Mouse (Mus musculus): ENCODE results near the gene Atf7ip.

Gene Atf7ip

DNA sequence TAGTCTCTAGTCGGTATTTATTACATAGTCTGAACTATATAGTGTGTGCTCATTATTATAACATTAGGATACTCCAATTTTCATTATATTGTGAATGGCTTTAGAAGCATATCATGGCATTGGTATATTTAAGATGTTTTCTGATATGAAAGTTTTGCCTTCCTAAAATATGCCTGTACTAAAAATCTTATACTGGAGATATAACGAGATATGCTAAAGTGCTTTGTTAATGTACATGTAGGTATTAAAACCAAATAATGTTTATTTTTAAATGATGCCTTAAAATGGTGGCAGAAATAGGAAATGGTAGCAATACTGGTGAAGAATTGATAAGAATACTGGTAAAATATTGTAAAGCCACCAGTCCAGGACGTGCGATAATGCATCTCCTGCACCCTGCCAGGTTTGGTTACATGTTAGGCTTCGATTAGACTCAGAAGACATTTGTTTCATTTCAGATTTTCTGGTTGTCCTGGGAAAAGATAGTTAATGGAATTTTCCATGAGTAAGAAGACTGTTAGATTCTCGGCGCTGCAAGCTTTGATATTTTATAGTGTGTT, 45.7 kb downstream of the Atf7ip start:
- in situ Hi-C loops (cut with MseI, MboI), result loop anchor here (10.0 kb wide), 2 partner anchors 87 to 127 kb away; no protein-coding TSS in a partner anchor

- in situ Hi-C loops (cut with MseI, MboI), result loop anchor here (10.0 kb wide), 2 partner anchors 88 to 128 kb away; no protein-coding TSS in a partner anchor
These were observed 47.2 kb downstream of the Atf7ip start for GRCm38 (mm10) chr6:136553156-136553555.

- in situ Hi-C loops (cut with MseI, MboI), result loop anchor here (10.0 kb wide), 2 partner anchors 89 to 129 kb away; no protein-coding TSS in a partner anchor
These were observed 48.0 kb downstream of the Atf7ip start for GRCm38 (mm10) chr6:136553767-136554569.

- in situ Hi-C loops (cut with MseI, MboI), result loop anchor here (5.0 to 10.0 kb wide), 3 partner anchors 90 to 133 kb away; no protein-coding TSS in a partner anchor
These were observed 49.0 kb downstream of the Atf7ip start for GRCm38 (mm10) chr6:136554774-136555522.

DNA sequence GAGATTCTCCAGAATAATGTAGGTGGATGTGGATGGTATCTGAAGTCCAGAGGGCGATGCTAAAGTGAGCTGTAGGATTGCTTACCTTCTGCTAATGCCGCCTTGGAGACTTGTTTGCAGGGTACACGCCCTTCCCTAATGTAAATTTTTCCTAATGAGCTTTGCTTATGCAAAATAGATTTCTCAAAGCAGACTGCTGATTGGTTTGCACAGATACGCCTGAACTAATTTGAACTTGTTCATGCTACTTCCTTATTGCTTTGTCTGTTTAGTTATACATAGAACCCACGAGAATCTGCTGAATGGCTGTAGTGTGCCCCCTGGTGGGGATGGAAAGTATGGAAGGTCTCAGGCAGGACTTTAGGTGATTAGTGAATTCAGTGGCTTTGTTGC, 49.6 kb downstream of the Atf7ip start:
- in situ Hi-C loops (cut with MseI, MboI), result loop anchor here (5.0 to 10.0 kb wide), 3 partner anchors 91 to 133 kb away; no protein-coding TSS in a partner anchor

DNA sequence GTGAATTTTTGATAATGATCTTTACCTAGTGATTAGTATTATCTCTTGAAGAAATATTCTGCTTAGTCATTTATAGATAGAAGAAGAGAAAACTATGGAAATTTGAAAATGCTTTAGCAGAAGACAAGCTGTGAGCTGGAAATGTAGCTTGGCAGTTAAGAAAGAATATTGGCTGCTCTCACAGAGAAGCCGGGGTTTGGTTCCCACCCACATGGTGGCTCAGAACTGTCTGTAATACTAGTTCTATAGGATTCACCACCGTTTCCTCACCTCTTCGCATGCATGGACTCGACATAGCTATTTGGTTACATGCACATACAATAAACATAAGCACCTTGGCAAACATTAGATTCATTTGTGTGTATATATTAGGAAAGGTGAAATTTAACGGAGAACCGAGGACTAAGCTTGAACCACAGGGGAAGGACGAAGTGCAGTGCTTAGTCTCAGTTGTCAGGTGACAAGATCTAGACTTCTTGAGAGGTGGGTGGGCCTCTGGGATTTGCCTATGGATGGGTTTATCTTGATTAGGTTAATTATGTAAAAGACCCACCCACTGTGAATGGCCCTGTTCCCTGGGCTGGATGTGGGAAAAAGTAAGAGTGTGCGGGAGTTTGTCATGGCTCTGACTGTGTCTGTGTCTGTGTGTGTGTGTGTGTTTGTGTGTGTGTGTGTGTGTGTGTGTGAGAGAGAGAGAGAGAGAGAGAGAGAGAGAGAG, 52.5 kb downstream of the Atf7ip start:
- in situ Hi-C loops (cut with MseI, MboI), result loop anchor here (5.0 to 10.0 kb wide), 3 partner anchors 94 to 136 kb away; no protein-coding TSS in a partner anchor

GRCm38 (mm10) chr6:136566002-136566401, 60.0 kb downstream of the Atf7ip start:
- in situ Hi-C loops (cut with MseI, MboI), result no loop called here

DNA sequence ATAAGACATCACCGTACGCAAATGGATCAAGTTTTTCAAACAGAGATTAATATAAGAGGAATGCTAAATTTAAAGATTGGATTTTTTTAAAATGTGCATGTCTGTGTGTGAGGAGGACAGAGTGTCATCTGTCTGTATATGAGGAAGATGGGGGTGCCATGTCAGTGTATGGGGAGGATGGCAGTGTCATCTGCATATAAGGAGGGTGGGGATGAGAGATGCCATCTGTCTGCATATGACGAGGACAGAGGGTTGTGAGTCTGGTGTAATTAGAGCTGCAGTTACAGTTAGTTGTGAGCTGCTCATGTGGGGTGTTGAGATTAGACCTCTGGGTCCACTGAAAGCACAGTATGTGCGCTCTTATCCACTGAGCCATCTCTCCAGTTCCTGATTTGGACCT, 84.8 kb downstream of the Atf7ip start:
- in situ Hi-C loops (cut with MseI, MboI), result no loop called here

DNA sequence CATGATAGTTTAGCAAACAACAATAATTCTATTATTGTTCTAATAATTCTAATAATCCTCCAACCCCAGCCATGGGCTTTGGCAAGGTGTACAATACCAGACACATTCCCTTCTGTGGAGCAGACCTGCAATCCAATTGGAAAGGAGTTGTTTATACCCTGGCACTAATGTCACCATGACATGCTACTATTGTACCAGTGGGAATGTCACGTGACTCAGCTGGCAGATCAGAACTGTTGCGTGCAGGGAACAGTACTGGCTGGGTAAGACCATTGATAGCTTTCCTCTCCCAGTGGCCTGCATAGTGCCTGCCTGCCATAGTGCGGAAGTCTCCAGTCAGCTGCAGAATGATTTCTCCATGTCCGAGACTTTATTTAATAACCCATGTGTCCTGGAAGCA, 88.6 kb downstream of the Atf7ip start:
- in situ Hi-C loops (cut with MseI, MboI), result no loop called here

GRCm38 (mm10) chr6:136602601-136603000, 96.6 kb downstream of the Atf7ip start:
- in situ Hi-C loops (cut with MseI, MboI), result no loop called here

GRCm38 (mm10) chr6:136611351-136612215, 105.6 kb downstream of the Atf7ip start:
- in situ Hi-C loops (cut with MseI, MboI), result no loop called here

- in situ Hi-C loops (cut with MseI, MboI), result no loop called here
These were observed 106.3 kb downstream of the Atf7ip start for GRCm38 (mm10) chr6:136612312-136612711.

DNA sequence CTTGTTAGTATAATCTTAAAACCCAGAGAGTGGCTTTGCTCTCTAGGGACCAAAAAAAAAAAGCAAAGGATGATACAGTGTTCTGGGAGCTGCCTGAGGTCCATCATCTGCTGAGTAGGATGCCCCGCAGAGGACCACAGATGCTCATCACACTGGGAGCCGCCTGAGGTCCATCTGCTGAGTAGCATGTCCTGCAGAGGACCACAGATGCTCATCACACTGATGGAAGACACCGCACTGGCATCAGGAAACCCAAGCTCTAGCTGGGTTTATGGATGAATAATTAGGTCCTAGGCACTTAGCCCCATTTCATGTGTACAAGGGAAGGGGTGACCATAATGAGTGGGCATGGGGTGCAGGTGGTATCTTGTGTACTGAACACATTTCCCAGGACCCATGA, 108.2 kb downstream of the Atf7ip start:
- in situ Hi-C loops (cut with MseI, MboI), result no loop called here

DNA sequence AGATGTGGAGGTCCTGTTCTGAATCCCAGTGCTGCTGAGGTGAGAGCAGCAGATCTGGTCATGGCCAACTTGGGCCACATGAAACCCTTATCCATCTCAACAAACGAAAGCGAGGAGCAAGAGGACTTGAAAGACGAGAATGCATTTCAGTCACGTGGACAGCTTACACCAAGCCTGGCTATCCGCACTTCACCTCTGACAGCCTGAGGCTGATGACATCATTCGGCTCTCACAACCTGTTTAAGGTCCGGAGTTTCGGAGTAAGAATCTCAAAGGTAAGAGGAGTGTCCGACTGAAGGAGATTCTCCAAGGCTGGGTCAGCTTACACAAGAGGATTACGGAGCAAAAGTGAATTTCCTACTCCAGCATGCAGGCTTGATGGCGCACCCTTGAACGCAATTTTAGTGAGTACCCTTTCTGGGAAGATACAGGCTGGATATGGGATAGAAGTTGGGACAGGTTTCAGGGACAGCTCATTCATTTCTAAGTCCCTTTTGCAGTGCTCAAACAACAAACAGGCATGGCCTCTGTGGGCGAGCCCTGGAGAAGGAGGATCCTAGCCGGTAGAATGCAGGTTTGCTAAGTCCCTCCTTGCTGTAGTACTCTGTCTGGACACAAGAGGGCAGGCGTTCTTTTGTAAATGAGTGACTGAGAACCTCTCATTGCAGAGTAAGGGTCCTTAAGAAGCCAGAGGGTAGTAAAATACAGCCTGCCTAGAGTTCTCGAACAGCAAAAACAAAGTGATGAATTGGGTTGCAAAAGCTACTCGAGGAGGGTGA, 114.6 kb downstream of the Atf7ip start:
- in situ Hi-C loops (cut with MseI, MboI), result loop anchor here (10.0 kb wide), 2 partner anchors 104 to 124 kb away; no protein-coding TSS in a partner anchor

DNA sequence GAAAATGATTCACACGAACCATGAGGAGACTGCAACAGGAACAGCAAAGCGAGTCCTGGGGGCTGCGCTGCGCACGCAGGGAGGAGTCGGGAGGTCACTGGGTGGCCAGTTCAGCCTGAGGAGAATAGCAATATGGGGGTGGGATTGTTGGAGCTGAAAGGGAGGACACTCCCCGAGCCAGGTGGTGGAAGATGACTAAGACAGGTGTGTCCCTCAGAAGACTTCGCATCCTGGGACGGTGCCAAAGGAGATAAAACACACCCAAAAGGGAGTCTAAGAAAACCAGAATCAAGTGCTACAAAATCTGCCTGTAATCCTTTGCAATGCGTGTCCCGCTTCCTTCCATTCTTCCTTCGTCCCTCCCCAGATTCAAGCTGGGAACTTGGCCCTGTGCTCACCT, 119.5 kb downstream of the Atf7ip start:
- in situ Hi-C loops (cut with MseI, MboI), result loop anchor here (10.0 kb wide), 2 partner anchors 99 to 119 kb away; no protein-coding TSS in a partner anchor

GRCm38 (mm10) chr6:136629639-136630038, 123.7 kb downstream of the Atf7ip start:
- in situ Hi-C loops (cut with MseI, MboI), result loop anchor here (10.0 kb wide), 2 partner anchors 95 to 115 kb away; no protein-coding TSS in a partner anchor

GRCm38 (mm10) chr6:136631519-136631918, 125.6 kb downstream of the Atf7ip start:
- in situ Hi-C loops (cut with MseI, MboI), result no loop called here

DNA sequence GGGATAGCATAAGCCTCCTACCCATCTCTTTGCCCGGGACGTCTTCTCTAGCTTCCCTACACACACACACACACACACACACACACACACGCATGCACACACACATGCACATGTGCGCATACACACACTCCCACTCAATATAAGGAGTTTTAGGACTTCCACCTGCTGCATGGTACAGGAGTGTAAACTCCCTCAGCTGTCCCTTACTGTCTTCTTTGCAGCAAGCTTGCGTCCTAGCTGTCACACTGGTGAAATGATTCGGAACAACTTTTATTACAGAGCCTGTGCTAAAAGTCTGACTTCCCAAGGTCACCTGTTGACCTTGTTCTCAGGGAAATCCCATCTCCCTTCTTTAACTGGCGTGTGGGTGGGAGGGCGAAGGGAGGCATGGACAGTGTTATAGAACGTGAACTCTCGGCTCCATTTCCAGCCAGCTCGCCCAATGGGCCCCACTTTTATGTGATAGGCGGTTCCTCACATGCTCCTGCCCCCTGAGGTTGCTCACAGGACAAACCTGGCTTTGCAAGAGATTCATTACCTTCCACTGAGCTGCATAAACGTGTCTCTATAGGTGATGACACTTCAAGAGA, 126.1 kb downstream of the Atf7ip start:
- in situ Hi-C loops (cut with MseI, MboI), result no loop called here

DNA sequence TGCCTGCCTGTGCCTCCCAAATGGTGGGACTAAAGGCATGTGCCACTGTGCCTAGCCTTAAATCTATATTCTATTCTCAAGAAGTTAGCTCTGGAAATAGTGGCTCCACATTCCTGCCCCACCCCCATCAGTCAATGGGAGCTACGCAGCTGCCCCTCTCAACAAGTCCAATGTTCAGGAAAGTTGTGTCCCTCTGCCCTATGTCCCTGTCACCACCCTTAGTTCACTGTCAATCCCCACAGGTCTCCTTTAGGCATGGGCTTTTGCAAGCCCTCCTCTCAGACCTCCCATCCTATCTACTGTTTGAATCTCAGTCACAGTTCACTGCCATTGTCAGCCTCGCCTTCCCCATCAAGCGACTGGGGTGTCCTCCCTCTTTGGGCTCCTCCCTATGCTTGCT, 127.2 kb downstream of the Atf7ip start:
- in situ Hi-C loops (cut with MseI, MboI), result no loop called here

Measured in mouse trophoblast stem cell (cell line).